Mouse (Mus musculus) hindbrain, embryonic 10.5 days (tissue): ENCODE results near the gene Rere. TPM values are rescaled to one million over a fixed set of nuclear protein-coding genes. Genes with fewer than 3 reads are reported as not detected.

ENCODE experiments used
- DNase-seq: peaks from one replicate; pipeline ENCODE4 v3.0.0-alpha.2; 2017; ENCODE audit warnings: low spot score
- H3K27ac ChIP-seq: fragments of 300-500 bp; sonication (generic); 2 replicates; pipeline ENCODE4 v1.5.1; 2016; ENCODE audit warnings: mild to moderate bottlenecking, moderate library complexity
- H3K27me3 ChIP-seq: fragments of 300-500 bp; sonication (generic); 2 replicates; pipeline ENCODE4 v1.6.1; 2016; ENCODE audit warnings: mild to moderate bottlenecking; ENCODE audit not compliant: poor library complexity, insufficient read depth, severe bottlenecking
- H3K36me3 ChIP-seq: fragments of 300-500 bp; sonication (generic); 2 replicates; pipeline ENCODE4 v1.6.1; 2016; ENCODE audit warnings: mild to moderate bottlenecking, moderate library complexity
- H3K4me1 ChIP-seq: fragments of 300-500 bp; sonication (generic); replicated peaks from 2 replicates; pipeline ENCODE4 v1.6.1; 2016; ENCODE audit warnings: mild to moderate bottlenecking
- H3K4me3 ChIP-seq: fragments of 300-500 bp; sonication (generic); 2 replicates; pipeline ENCODE4 v1.5.1; 2016; ENCODE audit warnings: mild to moderate bottlenecking, moderate library complexity
- H3K9me3 ChIP-seq: fragments of 300-500 bp; sonication (generic); 2 replicates; pipeline ENCODE4 v1.6.1; 2016; ENCODE audit warnings: mild to moderate bottlenecking, moderate library complexity
- WGBS: fragments of 180-500 bp; shearing (Covaris S2); methylation state at CpG from one replicate; pipeline ENCODE4 v1.1.7; 2016; 5-methylcytosine and 5-hydroxymethylcytosine counted together
- polyA plus RNA-seq: library from polyadenylated mRNA; unstranded; fragments of >200 nt; fragmentation: Nextera tagmentation; extraction: Ambion mirVana; gene quantifications from 2 replicates; pipeline ENCODE4 v1.2.1, GENCODE M21; 2016

Rere gene
- polyA plus RNA-seq, 1 experiment from 2014 or later, result 40.4 TPM

DNA sequence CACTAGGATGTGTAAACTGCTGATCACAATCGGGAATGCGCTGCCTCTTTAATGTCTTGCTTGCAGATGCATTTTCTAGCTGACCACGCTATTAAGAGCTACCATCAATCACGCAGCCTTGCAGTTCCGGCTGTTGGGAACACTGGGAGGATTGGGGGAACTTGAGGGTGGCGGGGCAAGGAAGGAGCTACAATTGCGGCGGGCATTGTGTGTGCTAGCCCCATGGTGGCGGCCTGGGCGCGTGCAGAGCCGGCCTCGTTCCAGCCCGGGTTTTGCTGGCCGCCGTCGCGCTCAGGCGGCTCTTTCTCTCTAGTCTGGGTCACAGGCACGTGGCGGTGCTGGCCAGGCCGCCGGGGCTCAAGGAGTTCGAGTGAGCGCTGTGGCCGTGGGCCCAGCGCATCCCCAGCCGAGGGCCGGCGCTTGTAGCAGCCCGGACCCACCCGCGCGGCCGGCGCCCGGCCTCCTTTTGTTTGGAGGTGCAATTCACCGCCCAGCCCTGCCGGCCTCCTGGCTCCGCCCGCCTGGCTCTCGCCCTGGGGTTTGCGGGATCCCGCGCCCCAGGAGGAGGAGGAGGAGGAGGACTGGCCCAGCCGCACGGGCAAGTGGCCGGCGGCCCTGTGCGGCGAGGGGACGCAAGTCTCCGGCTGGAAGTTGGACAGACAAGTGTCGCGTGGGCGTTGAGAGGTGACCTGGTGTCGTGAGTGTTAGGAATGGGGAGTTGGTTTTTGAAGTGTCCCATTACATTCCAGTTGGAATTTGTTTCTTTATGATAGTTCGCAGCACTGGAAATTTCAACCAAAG, 90.3 kb downstream of the Rere start:
- WGBS, result under 1% methylated on average over 58 of the region's 58 CpGs
- H3K9me3 ChIP-seq, result no peaks in the 10 kb centered on the region
- no peaks in the 10 kb centered on the region for H3K36me3 ChIP-seq
- peak; percentile 91 for DNase-seq
- H3K27ac ChIP-seq, result peak overlapping the region; percentile 96
- H3K27me3 ChIP-seq, result no peaks in the 10 kb centered on the region
- peak overlapping the region; percentile 66 for H3K4me3 ChIP-seq
- peaks cover 81% of the 10 kb centered on the region for H3K4me1 ChIP-seq

DNA sequence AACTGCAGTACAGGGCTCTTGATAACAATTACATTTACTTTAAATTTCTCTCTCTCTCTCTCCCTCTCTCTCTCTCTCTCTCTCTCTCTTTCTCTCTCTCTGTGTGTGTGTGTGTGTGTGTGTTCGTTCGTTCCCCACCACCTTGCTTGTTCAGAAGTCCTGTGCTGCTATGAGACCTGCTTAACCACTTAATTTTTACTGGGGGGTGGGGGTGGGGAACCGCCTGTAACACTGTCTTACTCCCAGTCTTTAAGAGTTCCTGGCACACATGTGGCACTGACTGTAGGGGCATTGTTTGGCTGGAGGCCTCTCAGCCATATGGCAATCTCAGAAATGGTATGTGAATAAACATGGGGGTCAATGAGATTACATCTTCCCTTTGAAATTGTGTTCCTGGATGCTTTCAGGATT, 91.2 kb downstream of the Rere start:
- Histone ChIP-seq H3K27ac (peak overlapping the region; percentile 96), H3K9me3 (no peaks in the 10 kb centered on the region), H3K4me3 (peak overlapping the region; percentile 66), H3K36me3 (no peaks in the 10 kb centered on the region), H3K27me3 (no peaks in the 10 kb centered on the region), H3K4me1 (peaks cover 80% of the 10 kb centered on the region)
- whole genome bisulfite sequencing, result 2% methylated on average over 3 of the region's 3 CpGs
- peak; percentile 58 for DNase-seq

DNA sequence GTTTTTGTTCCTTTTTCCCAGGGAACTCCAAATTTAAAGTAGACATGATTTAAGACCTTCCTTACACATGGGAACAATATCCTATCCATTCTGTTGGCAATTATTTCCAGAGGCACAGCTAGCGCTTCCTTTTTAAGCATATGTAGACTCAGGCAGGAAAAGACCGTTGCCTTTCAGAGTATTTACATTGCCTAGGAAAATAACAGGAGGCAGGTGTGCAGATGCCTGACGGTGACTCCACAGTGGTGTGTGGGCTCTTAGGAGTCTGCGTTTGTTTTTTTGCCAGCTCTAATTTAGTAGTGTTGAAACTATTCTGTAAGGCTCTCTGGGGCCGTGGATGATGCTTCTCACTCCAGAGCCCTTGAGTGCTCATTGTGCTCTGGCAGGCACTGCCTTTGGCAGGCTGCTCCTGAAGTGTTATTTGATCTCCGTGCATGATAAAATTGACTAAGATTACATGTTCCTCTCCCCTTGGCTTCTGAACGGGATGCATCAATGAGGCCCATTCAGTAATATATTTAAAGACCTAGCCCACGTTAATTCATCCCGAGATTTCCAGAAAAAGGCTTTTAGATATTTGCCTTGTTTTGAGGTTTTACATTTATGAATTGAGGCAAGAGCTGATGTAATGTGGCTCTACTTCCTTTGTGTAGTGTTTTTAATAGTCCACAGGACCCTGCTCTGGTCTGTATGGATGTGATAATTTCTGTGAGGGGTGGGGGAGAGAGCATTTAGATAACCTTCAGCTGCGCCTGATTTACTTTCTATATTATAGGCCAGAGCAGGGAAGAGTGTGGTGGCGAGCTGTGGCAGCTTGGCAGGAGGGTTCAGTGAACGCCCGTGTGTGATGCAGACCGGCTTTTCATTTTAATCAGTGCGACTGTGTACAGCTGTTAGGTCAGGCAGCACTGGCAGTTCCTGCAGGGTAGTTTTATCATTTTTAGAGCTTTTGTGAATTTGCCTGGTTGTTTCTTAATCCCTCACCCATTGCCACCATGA, 92.0 kb downstream of the Rere start:
- DNase-seq, result peak; percentile 37
- Histone ChIP-seq H3K27me3 (no peaks in the 10 kb centered on the region), H3K4me1 (peaks cover 77% of the 10 kb centered on the region), H3K4me3 (peak overlapping the region; percentile 66), H3K36me3 (no peaks in the 10 kb centered on the region), H3K27ac (peak overlapping the region; percentile 96), H3K9me3 (no peaks in the 10 kb centered on the region)
- WGBS, result 9% methylated on average over 15 of the region's 15 CpGs

DNA sequence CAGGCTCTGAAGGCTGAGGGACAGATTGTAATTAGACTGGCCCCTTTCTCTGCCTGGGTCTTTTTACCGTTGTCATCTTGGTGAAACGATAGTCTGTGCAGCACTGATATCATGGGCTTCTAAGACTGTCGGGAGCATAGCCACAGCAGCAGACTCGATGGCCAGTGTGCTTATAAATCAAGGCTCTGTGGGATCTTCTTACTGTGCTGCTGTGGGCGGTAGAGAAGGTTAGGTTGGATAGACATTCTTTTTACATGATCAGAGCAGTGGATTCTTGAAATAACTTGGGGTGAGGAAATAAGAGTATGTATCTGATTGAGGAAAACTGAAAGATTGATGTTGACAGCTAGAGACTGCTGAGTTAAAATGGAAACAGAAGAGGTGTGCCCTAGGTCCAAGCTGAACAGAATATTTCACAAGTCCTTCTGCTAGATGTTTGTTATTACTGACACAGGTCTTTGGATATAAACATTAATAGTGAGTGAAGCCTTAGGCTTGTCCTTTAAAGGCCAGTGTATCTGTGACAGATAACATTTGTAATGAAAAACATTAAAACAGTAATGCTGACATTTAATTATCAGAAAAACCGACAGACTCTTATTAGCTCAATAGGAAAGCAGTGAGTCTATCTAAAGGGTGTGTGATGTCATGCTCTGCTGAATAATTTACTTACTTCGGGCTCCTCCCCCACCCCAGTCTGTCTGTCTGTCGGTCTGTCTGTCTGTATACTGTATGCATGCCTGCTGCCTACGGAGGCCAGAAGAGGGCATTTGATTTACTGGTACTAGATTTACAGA, 93.4 kb downstream of the Rere start:
- WGBS, result 53% methylated on average over 9 of the region's 9 CpGs
- Histone ChIP-seq H3K4me1 (peaks cover 68% of the 10 kb centered on the region), H3K27me3 (no peaks in the 10 kb centered on the region), H3K9me3 (no peaks in the 10 kb centered on the region), H3K36me3 (no peaks in the 10 kb centered on the region), H3K27ac (no peak overlapping the region; the same call in 1 of the 2 replicates), H3K4me3 (0 out of 2 replicates have a peak overlapping the region, but pooled peaks have one; percentile 20)
- no peak for DNase-seq

DNA sequence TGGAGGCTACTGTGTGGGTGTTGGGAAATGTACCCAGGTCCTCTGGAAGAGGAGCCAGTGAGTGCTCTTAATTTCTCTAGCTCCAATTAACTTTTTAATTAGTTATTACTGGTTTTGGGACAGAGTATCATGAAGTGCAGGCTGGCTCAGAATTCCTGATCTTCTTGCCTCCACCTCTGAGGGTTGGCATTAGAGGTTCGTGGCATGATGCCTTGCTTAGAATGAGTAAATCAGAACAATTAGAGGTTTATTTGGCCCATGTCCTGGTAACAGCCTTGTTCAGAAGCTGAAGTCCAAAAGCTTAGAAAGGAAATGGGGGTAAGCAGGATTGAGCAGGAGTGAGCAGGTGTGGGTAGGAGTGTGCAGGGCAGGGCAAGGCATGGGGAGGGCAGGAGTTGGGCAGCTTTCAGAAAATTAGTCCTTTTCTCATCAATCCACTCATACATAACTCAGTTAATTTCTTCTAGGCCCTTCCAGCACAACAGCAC, 94.0 kb downstream of the Rere start:
- H3K4me3 ChIP-seq, result no peak overlapping the region
- no peaks in the 10 kb centered on the region for H3K27me3 ChIP-seq
- H3K27ac ChIP-seq, result 0 out of 2 replicates have a peak overlapping the region, but pooled peaks have one; percentile 0
- H3K4me1 ChIP-seq, result peaks cover 66% of the 10 kb centered on the region
- WGBS, result 95% methylated on average over 1 of the region's 1 CpGs
- no peaks in the 10 kb centered on the region for H3K9me3 ChIP-seq
- no peaks in the 10 kb centered on the region for H3K36me3 ChIP-seq
- no peak for DNase-seq

DNA sequence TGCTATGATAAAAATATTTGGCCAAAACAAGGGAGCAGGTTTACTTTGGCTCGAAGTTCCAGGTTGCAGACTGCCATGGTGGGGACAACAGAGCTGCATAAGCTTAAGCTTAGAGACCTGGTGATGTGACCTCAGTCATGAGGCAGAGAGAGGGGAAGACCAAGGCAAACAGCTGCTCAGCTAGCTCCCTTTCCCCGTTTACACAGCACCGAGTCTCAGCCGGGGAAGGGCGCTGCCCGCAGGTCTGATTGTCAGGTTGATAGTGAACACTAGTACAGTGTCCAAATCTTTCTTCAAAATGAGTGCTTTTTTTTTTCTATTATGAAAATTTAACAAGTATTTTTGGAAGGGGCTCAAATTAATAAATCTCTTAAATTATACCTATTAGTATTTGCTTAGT, 97.9 kb downstream of the Rere start:
- Histone ChIP-seq H3K27me3 (no peaks in the 10 kb centered on the region), H3K4me1 (peaks cover 40% of the 10 kb centered on the region)
- WGBS, result 82% methylated on average over 6 of the region's 6 CpGs

DNA sequence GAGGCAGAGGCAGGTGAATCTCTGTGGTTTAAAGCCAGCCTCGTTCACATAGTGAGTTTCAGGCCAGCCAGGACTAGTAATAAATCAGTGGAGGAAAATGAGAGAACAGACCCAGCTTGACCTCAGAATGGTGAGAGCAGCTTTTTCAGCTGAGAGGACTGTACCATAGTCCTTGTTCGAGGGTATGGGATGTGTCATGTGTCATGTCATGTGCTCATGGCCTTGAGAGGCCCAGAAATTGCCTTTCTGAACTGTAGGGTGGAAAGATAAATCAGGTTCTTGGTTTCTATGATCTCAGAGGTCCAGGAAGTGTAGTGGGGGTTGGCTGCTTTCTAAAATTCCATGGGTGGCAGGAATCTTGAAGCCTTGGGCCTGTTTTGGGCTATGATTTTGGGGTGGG, 98.3 kb downstream of the Rere start:
- Histone ChIP-seq H3K4me3 (no peak overlapping the region), H3K36me3 (no peaks in the 10 kb centered on the region), H3K27me3 (no peaks in the 10 kb centered on the region), H3K9me3 (no peaks in the 10 kb centered on the region), H3K27ac (no peak overlapping the region), H3K4me1 (peaks cover 40% of the 10 kb centered on the region)
- 82% methylated on average over 2 of the region's 2 CpGs for WGBS
- no peak for DNase-seq

More for the DNA sequence above, 97.9 kb downstream of the Rere start:
- H3K9me3 ChIP-seq, result no peaks in the 10 kb centered on the region
- no peak for DNase-seq
- no peak overlapping the region for H3K27ac ChIP-seq
- no peaks in the 10 kb centered on the region for H3K36me3 ChIP-seq
- H3K4me3 ChIP-seq, result no peak overlapping the region

DNA sequence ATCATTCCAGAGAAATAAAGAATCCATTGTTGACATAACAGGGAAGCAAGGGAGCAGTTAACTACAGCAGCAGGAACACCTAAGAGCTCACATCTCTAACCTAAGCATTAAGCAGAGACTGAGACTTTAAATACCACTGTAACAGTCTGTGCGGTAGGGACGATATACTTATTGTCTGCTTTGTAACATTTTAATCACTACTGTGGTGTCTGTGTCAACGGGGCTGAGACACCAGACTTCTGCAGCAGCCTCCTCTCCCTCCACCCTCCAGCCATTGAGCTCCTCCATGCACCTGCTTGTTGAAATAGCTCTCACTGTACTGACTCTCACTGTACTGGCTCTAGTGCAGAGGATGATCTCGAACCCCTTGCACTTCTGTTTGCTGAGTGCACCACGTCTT, 98.8 kb downstream of the Rere start:
- no peak for DNase-seq
- H3K27ac ChIP-seq, result no peak overlapping the region
- 88% methylated on average over 5 of the region's 5 CpGs for WGBS
- no peaks in the 10 kb centered on the region for H3K27me3 ChIP-seq
- H3K4me1 ChIP-seq, result peaks cover 40% of the 10 kb centered on the region
- no peaks in the 10 kb centered on the region for H3K9me3 ChIP-seq
- H3K36me3 ChIP-seq, result no peaks in the 10 kb centered on the region
- no peak overlapping the region for H3K4me3 ChIP-seq

DNA sequence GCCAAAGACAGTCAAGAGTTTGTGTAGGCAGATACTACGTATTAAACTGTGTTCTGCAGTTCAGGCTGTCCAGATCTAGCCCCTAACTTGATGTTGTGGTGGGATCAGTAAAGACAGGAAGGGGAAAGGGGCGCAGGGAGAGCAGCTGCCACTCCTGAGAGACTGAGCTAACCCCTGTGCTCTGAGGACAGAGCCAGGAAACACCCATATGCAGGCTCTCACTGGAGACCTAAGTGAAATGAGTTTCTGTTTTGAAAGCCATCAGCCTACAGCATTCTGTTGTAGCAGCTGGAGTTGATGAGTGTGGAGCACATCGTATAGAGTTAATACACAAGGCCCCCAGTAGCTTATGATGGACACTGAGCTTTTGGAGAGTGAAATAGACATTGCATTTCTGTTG, 101.1 kb downstream of the Rere start:
- WGBS, result 83% methylated on average over 3 of the region's 3 CpGs

DNA sequence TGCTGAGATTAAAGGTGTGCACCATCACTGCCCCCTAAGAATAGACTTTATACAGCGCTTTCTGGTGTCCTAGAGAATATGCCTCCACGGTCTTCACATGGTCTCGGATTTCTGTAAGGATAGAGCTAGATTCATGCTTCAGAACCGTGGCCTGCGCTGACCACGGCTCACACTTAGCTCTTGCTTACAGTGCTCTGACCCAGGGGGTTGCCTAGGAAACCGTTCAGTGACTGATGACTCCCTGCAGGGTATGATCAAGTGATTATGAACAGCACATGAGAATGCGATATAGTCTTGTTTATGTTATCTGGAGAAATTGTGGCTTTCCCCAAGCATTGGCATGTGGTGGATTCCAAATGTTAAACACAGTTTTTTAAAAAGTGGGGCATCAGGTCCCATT, 103.0 kb downstream of the Rere start:
- H3K4me1 ChIP-seq, result peaks cover 47% of the 10 kb centered on the region

More for the DNA sequence above, 101.1 kb downstream of the Rere start:
- Histone ChIP-seq H3K27ac (no peak overlapping the region), H3K4me3 (no peak overlapping the region), H3K27me3 (no peaks in the 10 kb centered on the region), H3K36me3 (no peaks in the 10 kb centered on the region), H3K4me1 (peaks cover 33% of the 10 kb centered on the region), H3K9me3 (no peaks in the 10 kb centered on the region)
- DNase-seq, result no peak

DNA sequence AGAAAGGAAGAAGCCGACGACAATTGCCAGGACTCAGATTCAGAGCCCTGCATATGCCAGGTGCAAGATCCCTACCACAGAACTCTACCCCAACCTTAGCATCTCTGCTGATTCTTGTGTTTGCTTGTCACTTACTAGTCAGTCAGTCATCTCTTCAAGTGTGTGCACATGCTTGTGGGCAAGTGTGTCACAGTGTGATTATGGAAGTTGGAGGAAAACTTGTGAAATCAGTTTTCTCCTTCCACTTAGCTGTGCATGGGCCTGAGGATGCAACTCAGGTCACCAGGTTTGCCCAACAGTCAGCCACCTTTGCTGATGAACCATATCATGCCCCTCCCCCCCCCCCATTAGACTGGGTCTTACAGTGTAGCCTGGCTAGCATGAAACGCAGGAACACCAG, 103.5 kb downstream of the Rere start:
- no peak for DNase-seq
- peaks cover 9% of the 10 kb centered on the region for H3K36me3 ChIP-seq
- H3K27me3 ChIP-seq, result no peaks in the 10 kb centered on the region
- H3K27ac ChIP-seq, result no peak overlapping the region
- 76% methylated on average over 3 of the region's 3 CpGs for WGBS
- no peak overlapping the region for H3K4me3 ChIP-seq
- peaks cover 48% of the 10 kb centered on the region for H3K4me1 ChIP-seq
- H3K9me3 ChIP-seq, result no peaks in the 10 kb centered on the region

More for the DNA sequence above, 103.0 kb downstream of the Rere start:
- Histone ChIP-seq H3K27ac (no peak overlapping the region), H3K27me3 (no peaks in the 10 kb centered on the region), H3K9me3 (no peaks in the 10 kb centered on the region), H3K36me3 (0 out of 2 replicates have a peak, but pooled peaks cover 4% of the 10 kb centered on the region), H3K4me3 (no peak overlapping the region)
- no peak for DNase-seq
- whole genome bisulfite sequencing, result 54% methylated on average over 8 of the region's 8 CpGs

DNA sequence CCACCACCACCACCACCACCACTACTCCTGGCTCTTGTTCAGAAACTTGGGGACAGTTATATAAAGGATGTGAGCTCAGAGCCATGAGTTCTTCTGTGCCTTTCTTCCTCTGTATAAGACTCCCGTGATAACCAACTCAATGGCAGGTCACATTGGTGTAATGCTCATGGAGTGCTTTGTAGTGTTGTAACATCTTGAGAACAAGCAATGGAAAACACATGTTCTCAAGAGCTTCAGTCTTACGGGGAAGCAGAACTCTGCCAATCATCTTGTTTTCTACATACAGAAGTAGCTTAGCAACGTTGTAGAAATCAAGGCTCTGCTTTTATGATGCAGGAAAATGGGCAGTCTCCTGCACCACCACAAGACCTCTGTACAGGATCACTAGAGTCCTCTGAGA, 107.1 kb downstream of the Rere start:
- WGBS, result 83% methylated on average over 3 of the region's 3 CpGs
- Histone ChIP-seq H3K27ac (no peak overlapping the region), H3K27me3 (no peaks in the 10 kb centered on the region), H3K9me3 (no peaks in the 10 kb centered on the region), H3K4me1 (peaks cover 56% of the 10 kb centered on the region), H3K4me3 (no peak overlapping the region), H3K36me3 (peaks cover 10% of the 10 kb centered on the region)
- no peak for DNase-seq
